Mouse (Mus musculus) cortical plate, adult 2 months (tissue): ENCODE measurements around the gene Rgs9.

Experiments used
- CTCF ChIP-seq: fragments of 200-500 bp; IDR thresholded peaks from 2 replicates; pipeline ENCODE4 v1.5.1; 2011; ENCODE audit warnings: mild to moderate bottlenecking, control low read depth, low read length; ENCODE audit not compliant: insufficient read depth; ENCODE audit errors: extremely low read depth
- POLR2A ChIP-seq: fragments of 200-500 bp; IDR thresholded peaks from 2 replicates; pipeline ENCODE4 v1.6.1; 2011; ENCODE audit warnings: mild to moderate bottlenecking, low read length, control low read depth; ENCODE audit not compliant: insufficient read depth; ENCODE audit errors: extremely low read depth

- TF ChIP-seq CTCF (no peak), POLR2A (no peak)
Observed at GRCm38 (mm10) chr11:109210341-109210740, 87.6 kb downstream of the Rgs9 start.
